Mouse (Mus musculus) liver (tissue): ENCODE results near the gene Batf.

Source experiments
- DNase-seq: peaks from one replicate; pipeline ENCODE4 v3.0.0-alpha.2; 2020; ENCODE audit warnings: mixed read lengths

Batf gene

DNA sequence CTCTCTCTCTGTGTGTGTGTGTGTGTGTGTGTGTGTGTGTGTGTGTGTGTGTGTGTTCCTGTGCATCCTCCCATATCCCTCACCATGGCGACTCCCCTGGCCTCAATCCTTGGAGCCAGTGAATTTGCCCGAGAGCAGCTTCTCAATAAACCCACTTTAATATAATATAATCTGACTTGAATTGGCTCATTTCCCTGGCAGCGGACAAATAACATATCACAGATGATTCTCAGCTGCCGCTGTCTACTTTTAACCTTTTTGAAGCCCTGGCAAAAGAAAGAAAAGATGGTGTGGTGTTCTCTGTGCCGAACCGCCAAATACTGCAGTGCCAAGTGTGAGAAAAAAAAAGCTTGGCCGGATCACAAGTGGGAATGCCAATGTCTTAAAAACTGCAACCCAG is 41.7 kb downstream of the Batf start:
- no peak for DNase-seq

DNA sequence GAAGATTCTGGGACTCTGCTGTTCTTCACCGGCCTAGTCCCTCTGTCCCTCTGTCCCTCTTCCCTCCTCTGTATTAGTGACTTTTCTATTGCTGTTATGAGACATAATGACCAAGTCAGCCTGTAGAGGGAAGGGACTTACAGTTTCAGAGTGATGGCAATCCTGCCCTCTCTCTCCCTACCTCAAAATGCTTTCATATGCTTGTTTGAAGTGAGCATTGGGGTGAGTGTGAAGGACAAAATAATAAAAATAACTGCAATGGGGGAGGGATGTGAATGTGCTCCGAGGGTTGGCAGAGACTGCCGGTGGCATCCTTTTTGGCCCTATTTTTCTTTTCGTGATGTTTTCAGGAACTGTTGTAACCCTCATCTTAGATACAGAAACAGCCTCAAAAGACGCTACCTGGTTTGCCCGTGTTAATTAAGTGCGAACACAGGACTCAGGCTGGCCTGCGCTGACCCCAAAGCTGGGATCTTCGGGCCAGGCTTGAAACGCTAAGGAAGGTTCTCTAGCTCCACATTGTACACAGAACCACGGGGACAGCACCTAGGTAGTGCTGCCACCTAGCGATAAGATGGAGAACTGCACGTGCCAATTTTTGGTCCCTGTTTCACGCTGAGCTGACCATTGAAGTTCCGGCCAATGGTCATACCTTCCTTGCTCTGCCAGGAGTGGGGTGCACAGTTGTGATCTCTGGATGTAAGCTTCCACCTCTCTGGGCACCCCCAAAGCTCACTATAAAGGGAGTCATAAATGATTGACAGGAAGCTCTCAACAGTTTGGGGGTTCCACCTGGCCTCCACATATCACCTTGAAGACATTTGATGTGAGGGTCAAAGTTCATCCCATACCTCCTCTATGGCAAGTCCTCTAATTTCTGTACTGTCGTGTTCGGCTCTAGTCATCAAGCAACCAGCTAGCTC is 42.8 kb downstream of the Batf start:
- DNase-seq = peak; percentile 48

DNA sequence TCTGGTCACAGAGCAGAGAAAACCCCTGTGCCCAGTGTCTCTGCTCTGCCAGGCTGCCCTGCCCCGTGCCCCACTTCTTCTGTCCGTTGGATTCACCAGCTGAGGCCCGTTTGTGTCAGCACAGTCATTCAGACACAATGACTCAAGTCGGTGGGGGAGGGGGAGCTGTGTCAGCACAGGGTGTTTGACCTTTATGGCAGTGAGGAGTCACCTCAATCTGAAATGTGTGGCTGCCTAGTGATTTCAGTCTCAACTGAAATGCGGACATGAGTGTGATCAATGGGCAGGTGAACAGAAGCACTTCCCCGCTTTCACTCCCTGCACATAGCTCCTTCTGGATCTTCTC is 43.4 kb downstream of the Batf start:
- DNase-seq = no peak

DNA sequence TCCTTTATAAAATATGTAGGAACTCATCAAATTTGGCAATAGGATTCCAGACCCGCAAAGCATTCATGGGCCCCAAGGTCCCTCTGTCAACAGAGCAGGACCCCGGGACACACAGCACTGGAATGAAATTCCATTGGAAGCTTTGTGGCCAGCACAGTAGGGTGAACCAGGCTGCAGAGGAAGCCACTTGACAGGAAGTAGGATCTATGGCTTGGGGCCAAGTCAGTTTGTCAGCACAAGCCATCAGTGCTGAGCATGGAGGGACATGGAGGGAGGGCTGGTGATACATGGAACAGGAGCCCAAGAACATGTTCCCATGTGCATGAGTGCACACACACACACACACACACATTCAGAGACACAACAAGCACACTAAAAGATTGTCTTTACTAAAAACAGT is 49.7 kb downstream of the Batf start:
- DNase-seq = no peak

DNA sequence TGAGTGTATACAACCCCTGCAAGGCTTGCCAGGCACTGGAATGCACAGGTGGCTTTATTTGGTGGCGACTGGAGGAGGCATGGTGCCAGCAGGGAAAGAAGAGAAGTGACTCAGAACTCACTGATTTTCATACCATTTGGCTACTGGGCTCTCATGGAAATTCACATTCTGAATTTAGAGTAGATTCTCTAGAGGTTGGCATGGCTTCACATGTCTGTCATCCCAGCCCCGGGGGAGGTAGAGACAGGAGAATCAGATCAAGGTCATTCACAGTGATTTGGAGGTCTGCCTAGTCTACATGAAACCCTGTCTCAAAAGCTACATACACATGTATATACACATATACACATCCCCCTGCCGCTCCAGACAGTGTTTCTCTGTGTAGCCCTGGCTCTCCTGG is 50.5 kb downstream of the Batf start:
- DNase-seq = no peak

DNA sequence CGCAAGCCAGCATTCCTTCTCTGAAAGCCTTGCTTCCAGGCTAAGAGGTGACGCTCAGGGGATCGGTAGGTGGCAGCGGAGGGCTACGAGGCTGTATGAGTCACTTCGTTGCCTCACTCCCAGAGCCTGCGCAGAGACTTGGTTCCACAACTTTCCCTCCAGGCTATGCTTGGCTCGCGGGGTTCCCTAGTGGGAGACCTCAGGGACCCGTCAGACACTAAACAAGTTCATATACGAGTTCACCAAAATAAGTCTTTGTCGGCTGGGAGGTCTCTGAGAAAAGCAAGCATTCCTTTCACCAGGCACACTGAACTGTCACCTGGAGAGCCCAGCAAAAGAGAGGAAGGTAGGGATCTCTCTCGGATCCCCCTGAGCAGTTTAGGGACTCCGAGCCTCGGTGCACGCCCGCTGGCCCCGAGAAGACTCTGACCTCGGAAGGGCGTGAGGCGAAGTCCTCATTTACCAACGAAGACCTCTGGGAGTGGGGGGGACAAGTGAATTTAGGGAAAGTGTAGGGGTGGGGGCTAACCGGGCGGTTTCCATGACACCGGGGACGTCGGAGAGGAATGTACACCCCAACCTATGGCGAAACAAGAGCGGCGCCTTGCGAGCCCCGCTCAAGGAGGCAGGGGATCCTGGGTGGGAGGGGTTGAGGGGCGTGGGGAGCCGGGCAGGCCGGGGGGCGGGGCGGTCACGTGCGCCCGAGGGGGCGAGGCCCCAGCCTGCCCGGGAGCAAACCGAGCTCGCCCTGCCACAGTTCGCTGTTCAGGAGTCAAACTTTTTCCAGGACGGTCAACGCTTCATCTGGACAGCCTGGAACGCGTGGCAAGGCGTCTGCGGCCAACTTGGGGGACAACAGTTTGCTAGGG is 59.6 kb downstream of the Batf start, which contains the start of gene Flvcr2:
Flvcr2 (plus strand) TSS at position 713 of the 869 bp plus-strand sequence.
- peak; percentile 70 for DNase-seq

DNA sequence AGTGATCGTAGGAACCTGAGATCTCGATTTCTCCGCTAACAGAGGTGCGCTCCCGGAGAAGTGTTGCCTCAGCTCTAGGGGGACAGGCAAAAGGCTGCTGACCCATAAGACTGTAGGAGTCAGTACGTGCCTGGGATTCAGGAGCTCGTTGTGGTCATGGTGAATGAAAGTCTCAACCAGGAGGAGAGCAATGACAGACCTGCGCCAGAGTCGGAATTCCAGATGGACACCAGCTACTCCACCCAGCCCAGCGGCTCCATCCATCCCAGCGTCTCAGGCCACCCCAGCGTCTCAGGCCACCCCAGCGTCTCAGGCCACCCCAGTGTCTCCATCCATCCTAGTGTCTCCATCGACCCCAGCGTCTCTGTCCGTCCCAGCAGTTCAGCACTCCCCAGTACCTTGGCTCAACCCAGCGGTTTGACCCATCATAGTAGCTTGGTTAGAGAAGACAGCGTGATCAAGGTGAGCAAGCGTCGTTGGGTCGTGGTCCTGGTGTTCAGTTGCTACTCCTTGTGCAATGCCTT is 60.3 kb downstream of the Batf start:
- no peak for DNase-seq

DNA sequence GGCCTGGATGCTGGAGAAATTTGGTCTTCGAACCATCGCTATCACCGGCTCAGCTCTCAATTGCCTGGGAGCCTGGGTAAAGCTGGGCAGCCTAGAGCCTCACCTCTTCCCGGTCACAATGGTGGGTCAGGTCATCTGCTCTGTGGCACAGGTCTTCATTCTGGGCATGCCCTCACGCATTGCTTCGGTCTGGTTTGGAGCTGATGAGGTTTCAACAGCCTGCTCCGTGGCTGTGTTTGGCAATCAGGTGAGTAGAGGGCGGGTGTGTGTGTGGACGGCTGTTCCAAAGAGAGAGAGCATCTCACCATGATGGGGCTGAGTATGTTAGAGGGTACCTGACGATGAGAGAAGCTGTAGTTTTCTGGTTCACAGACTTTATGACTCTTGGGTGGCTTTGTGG is 60.9 kb downstream of the Batf start:
- DNase-seq = no peak

DNA sequence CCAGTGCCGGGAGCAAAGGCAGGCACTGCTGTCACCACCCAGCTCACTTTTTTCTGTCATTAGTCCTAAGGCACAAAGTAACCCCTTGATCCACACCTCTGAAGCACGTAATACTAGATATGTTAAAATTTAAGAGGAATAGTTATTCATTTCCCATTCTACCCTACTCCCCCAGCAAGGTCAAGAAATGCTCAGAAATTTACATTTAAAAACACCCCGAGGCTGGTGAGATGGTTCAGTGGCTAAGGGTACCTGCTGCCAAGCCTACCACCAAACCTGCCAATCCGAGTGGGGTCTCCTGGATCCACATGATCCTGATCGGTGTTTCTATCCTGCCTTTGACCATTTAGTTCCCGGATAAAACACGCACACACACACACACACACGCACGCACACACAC is 63.4 kb downstream of the Batf start:
- no peak for DNase-seq

DNA sequence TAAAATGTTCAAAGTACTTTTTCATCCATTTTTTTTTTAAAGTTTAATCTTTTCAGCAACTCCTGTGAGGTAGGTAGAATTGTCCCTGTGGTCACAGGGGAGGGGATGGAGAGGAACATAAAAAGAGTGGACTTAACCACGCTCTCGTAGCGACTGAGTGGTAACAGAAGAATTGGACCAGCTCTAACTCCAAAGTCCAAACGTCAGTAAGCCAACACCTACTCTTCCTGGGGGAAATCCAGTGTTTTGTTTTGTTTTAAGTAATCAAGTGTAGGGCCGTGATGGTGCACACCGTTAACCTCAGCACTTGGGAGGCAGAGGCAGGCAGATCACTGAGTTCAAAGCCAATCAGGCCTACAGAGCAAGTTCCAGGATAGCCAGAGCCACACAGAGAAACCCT is 65.6 kb downstream of the Batf start:
- DNase-seq = no peak

DNA sequence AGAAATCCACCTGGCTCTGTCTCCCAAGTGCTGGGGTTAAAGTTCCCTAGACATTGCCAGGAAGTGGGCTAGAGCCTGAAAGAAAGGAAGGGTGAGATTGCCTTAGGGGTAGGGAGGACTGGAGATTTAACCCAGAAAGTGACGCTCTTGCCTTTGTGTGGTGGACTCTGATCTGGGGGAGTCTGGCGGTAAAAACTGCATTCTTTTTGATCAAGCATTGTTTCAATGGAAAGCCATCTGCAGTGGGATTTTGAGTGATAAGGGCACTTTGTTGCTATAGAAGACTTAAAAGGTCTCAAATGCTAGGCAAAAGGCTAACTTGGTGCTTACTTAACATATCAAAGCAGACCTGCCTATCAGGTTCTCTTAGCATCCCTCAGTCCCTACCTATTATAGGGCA is 66.8 kb downstream of the Batf start:
- DNase-seq = no peak

DNA sequence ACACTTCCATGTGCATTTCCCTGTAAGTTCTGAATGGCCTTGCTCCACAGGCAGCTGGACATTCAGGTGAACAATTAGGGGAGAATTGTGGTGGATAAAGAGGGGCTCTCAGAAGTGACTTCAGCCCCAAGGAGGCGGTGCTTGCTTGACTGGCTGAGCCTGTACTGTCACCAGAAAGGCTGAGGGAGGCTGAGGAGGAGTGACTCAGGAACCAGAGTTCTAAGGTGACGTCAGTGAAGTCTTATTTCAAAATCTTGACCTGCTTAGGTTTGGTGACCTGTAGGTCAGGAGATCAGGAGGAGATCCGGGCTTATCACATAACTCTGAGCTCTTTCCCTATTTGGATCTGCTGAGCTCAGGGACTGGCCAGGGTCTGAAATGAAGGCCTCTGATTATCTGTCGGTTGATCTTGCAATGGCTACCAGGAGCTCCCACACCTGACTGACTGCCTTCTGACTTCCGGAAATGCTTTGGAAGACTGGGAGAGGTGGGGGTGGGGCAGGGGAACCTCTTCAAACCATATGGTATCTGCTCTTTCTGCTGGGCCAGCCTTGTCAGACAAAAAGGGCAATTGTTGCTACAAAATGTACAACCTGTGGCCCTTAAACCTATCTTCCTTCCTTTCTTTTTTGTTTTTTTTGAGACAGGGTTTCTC is 68.3 kb downstream of the Batf start:
- no peak for DNase-seq

DNA sequence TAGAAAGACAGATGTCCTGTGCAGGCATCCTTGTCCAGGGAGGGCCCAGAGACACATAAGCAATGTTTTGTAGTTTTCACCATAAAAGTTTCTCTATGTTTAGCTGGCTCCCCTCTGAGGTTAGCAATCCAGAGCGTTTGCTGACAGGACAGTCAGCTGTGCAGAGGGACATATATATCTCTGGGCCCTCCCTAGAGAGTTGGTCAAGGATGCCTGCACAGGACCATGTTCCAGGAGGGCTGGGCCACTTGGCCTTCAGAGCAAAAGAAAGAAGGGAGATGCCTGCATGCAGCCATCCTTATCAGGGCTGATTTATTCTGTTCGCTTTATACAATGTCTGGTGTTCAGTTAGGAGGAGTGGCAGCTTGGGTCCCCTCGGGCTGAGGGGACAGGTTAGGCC is 70.0 kb downstream of the Batf start:
- DNase-seq = no peak

DNA sequence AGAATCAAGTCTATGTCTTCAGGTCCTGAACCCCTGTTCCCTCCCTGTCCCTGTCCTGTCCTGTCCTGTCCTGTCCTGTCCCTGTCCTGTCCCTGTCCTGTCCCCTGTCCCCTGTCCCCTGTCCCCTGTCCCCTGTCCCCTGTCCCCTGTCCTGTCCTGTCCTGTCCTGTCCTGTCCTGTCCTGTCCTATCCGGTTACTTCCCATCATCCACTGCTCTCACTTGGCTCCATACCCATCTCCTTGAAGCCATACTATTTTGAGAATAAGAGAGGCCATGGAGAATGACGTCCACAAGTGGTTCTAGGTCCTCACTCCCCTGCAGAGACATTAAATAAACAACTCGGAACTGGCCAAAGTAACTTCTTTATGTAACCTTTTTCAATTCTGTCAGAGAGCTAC is 70.6 kb downstream of the Batf start:
- DNase-seq = no peak
